Mouse (Mus musculus) heart, adult 2 months (tissue): ENCODE results near the gene Gm21732. TPM values are rescaled to one million over a fixed set of nuclear protein-coding genes. Genes with fewer than 3 reads are reported as not detected.
"Not testable (repeated sequence)": the region's sequence is repeated elsewhere in the genome, so short reads cannot be mapped to it uniquely, and the experiment has no call there.

Experiments
- DNase-seq, 2 experiments: peaks; one replicate each; pipeline ENCODE4 v3.0.0; 2021
- H3K27ac ChIP-seq: fragments of 200-600 bp; 2 replicates; pipeline ENCODE4 v1.8.1; 2022
- H3K27me3 ChIP-seq: fragments of 200-500 bp; 2 replicates; pipeline ENCODE4 v1.6.1; 2012; ENCODE audit warnings: mild to moderate bottlenecking, low read length, inconsistent platforms, mixed read lengths; ENCODE audit not compliant: control insufficient read depth, insufficient read depth
- H3K36me3 ChIP-seq: fragments of 200-500 bp; 2 replicates; pipeline ENCODE4 v1.6.1; 2012; ENCODE audit warnings: low read length, inconsistent platforms; ENCODE audit not compliant: control insufficient read depth, insufficient read depth
- H3K4me1 ChIP-seq: fragments of 200-500 bp; 2 replicates; pipeline ENCODE4 v1.6.1; 2011; ENCODE audit warnings: low read length; ENCODE audit not compliant: control insufficient read depth, insufficient read depth
- H3K4me3 ChIP-seq: fragments of 200-600 bp; 2 replicates; pipeline ENCODE4 v1.8.1; 2022
- H3K79me2 ChIP-seq: fragments of 200-500 bp; replicated peaks from 2 replicates; pipeline ENCODE4 v1.6.1; 2012; ENCODE audit warnings: mild to moderate bottlenecking, inconsistent platforms, low read length, moderate library complexity, mixed read lengths; ENCODE audit not compliant: control insufficient read depth, insufficient read depth
- H3K9ac ChIP-seq: fragments of 200-500 bp; 2 replicates; pipeline ENCODE4 v1.6.1; 2012; ENCODE audit warnings: low read depth, mild to moderate bottlenecking, control low read depth, inconsistent platforms, low read length, mixed read lengths
- WGBS: fragments of 180-500 bp; shearing (Covaris S2); methylation state at CpG from one replicate; pipeline ENCODE4 v1.1.7; 2018; 5-methylcytosine and 5-hydroxymethylcytosine counted together
- intact Hi-C: fragments of 180-260 bp; cut with DNase I; formaldehyde crosslinking; loops from one replicate; pipeline ENCODE4 v1.15.1; 2025
- long read RNA-seq: library from polyadenylated mRNA; stranded (forward); transcript quantifications from one replicate; pipeline ENCODE4 v2.0.0, GENCODE M21; 2021
- polyA plus RNA-seq: library from polyadenylated mRNA; depleted of rRNA; stranded (reverse); fragments of >200 nt; gene quantifications from 2 replicates; pipeline ENCODE4 v1.2.3, GENCODE M21; 2012; rRNA removed
- total RNA-seq, 2 experiments: library from RNA; stranded (reverse); gene quantifications; 2 replicates each; pipeline ENCODE4 v1.2.3; 2021

Gene Gm21732
- total RNA-seq (not detected), polyA plus RNA-seq (not detected in 2 replicates)
- long read RNA-seq: 0 reads

- H3K27me3 ChIP-seq, H3K36me3 ChIP-seq, DNase-seq, H3K79me2 ChIP-seq, H3K4me3 ChIP-seq, H3K9ac ChIP-seq, intact Hi-C loops, H3K27ac ChIP-seq, H3K4me1 ChIP-seq: not testable (repeated sequence)
- no CpG with 5 or more reads among the region's 2 CpGs for WGBS
These were observed at the start of gene Gm21732 for GRCm38 (mm10) chrY:38575591-38575990. Gm21732 (minus strand) TSS chrY:38575691.

Other genes starting within 250 kb of the Gm21732 start
- not detected for gene Gm20897, start 73.5 kb downstream of the Gm21732 start, total RNA-seq
- not detected in 2 replicates for gene Gm20897, start 73.5 kb downstream of the Gm21732 start, polyA plus RNA-seq